Comparison of ENCODE assay signal across 8 mouse cellular contexts in the genomic region with DNA sequence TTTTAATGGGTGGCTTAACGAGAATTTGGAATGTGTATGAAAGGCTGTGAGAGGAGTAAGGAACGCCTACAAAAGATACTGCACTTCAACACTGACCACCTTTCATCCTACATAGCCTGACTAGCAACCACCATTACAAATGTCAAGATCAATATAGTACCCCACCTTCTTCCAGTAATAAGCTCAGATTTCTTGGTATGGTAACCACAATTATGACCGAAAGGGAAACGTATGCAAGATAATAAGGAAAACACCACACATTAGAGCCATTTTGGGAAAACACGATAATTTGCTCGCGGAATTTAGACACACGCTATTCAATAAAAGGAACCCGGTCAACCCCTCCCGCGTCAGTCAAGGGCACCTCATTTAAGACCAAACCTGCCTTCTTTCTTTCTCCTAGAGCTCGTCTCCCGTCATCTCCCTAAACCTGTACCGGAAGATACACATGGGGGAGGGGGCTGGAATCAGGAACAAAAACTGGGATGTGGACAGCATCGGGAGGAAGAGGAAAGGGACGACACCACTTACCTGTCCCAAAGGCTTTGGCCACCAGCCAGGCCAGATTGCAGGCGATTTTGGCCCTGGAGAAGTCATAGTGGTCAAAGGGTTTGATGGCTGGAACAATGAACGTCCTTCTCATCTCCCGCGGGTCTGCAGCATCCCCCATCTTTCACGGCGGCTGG. TPM values are rescaled to one million over a fixed set of nuclear protein-coding genes. Genes with fewer than 3 reads are reported as not detected.
A peak's percentile ranks its signal among the peaks of the same experiment; 100 is the strongest.
DNase-seq lines count a peak whose midpoint lies in the region; ATAC-seq and TF ChIP-seq lines count a peak whose summit lies in the region.

No protein-coding gene starts in this region.

- peaks cover 53% of the 10 kb centered on the region for H3K79me3 ChIP-seq in C2C12 (ENCODE audit: low read depth)

- peak overlapping the region; percentile 83 for H3K4me3 ChIP-seq in C2C12 (ENCODE audit: insufficient read depth, poor library complexity, severe bottlenecking)
- peak overlapping the region; percentile 95 for H3K4me3 ChIP-seq in heart, embryonic 13.5 days
- H3K4me3 ChIP-seq in limb, embryonic 11.5 days (ENCODE audit: low read depth, low read length) = peak overlapping the region; percentile 83

- TF ChIP-seq CTCF in C2C12 (IDR thresholded peaks at IDR 0.05; ENCODE audit: control insufficient read depth, insufficient read depth, insufficient read length) = no peak

- no peaks in the 10 kb centered on the region for H3K27me3 ChIP-seq in C2C12 (ENCODE audit: control insufficient read depth, insufficient read depth, insufficient read length)
- H3K27me3 ChIP-seq in heart, embryonic 13.5 days (replicated peaks) = peaks cover 6% of the 10 kb centered on the region; the same call in 1 of the 2 replicates
- H3K27me3 ChIP-seq in limb, embryonic 11.5 days (ENCODE audit: control insufficient read depth, insufficient read depth, low read length) = no peaks in the 10 kb centered on the region

- DNase-seq in gastrocnemius, adult 18-20 months (ENCODE audit: low spot score) = peak; percentile 12
- DNase-seq in gastrocnemius, postnatal 25 days = no peak
- DNase-seq in cerebellum, adult 9-10 months = peak; percentile 78
- peak; percentile 65 for DNase-seq in limb, embryonic 11.5 days (ENCODE audit: low spot score)
- DNase-seq in naive thymus-derived CD4-positive, alpha-beta T cell, adult 2 months (ENCODE audit: low read depth) = peak; percentile 40
- no peak for DNase-seq in adrenal gland, postnatal 4 days (ENCODE audit: low spot score in 2 of 2)

- peaks cover 59% of the 10 kb centered on the region for H3K79me2 ChIP-seq in C2C12 (ENCODE audit: control insufficient read depth, insufficient read depth)

- H3K9me3 ChIP-seq in heart, embryonic 13.5 days = no peaks in the 10 kb centered on the region
- no peaks in the 10 kb centered on the region for H3K9me3 ChIP-seq in limb, embryonic 11.5 days (ENCODE audit: control insufficient read depth, low read length)

- 1% methylated on average over 22 of the region's 22 CpGs for WGBS in heart, embryonic 13.5 days
- WGBS in limb, embryonic 11.5 days = 1% methylated on average over 22 of the region's 22 CpGs

- H3K4me1 ChIP-seq in heart, embryonic 13.5 days = peaks cover 32% of the 10 kb centered on the region
- H3K4me1 ChIP-seq in limb, embryonic 11.5 days (ENCODE audit: control insufficient read depth, insufficient read depth, low read length) = peaks cover 3% of the 10 kb centered on the region; the same call in 1 of the 2 replicates

- ATAC-seq in heart, embryonic 13.5 days (ENCODE audit: extremely low read depth, insufficient number of reproducible peaks, low FRiP score, low TSS enrichment) = no peak
- no peak for ATAC-seq in limb, embryonic 11.5 days (ENCODE audit: insufficient number of reproducible peaks, low FRiP score, low TSS enrichment, low read depth)

- H3ac ChIP-seq in C2C12 (ENCODE audit: control insufficient read depth, insufficient read length, low read depth) = peak overlapping the region; percentile 80

- peak overlapping the region; percentile 90 for H3K4me2 ChIP-seq in heart, embryonic 13.5 days
- peak overlapping the region; percentile 76 for H3K4me2 ChIP-seq in limb, embryonic 11.5 days (ENCODE audit: low read depth, severe bottlenecking)

- peak overlapping the region; percentile 95 for H3K9ac ChIP-seq in heart, embryonic 13.5 days
- H3K9ac ChIP-seq in limb, embryonic 11.5 days (ENCODE audit: low read length) = peak overlapping the region; percentile 96

- H3K36me3 ChIP-seq in C2C12 (ENCODE audit: control insufficient read depth, insufficient read depth) = peaks cover 4% of the 10 kb centered on the region
- 0 out of 2 replicates have a peak, but pooled peaks cover 4% of the 10 kb centered on the region for H3K36me3 ChIP-seq in heart, embryonic 13.5 days
- H3K36me3 ChIP-seq in limb, embryonic 11.5 days (ENCODE audit: control insufficient read depth, insufficient read depth, low read length) = no peaks in the 10 kb centered on the region

- peak overlapping the region; percentile 98 for H3K27ac ChIP-seq in heart, embryonic 13.5 days (replicated peaks)
- no peak overlapping the region for H3K27ac ChIP-seq in limb, embryonic 11.5 days (replicated peaks; ENCODE audit: low read depth, low read length)

TF ChIP-seq in C2C12, 6 proteins besides CTCF, POLR2A, EP300 and RAD21:
- TF ChIP-seq FOSL1 (IDR thresholded peaks at IDR 0.05; ENCODE audit: insufficient read depth, low read length, poor library complexity, severe bottlenecking) (no peak), CEBPB (IDR thresholded peaks at IDR 0.05; ENCODE audit: low read depth) (no peak), MYOD1 (IDR thresholded peaks at IDR 0.05; ENCODE audit: control insufficient read depth, insufficient read length, low read depth) (no peak), MYOG (IDR thresholded peaks at IDR 0.05; ENCODE audit: control insufficient read depth, extremely low read depth, insufficient read length) (no peak), MAX (IDR thresholded peaks at IDR 0.05) (no peak), USF1 (IDR thresholded peaks at IDR 0.05; ENCODE audit: low read depth) (no peak)

RNA-seq across cellular contexts. Expression of gene Camsap2, which starts 1.0 kb away (rescaled TPM):
- 10 to 100 TPM in 1 of 2 experiments, 1 to 10 TPM in 1; 9.0 to 10.0 TPM for total RNA-seq in gastrocnemius, adult 18-20 months (2021)
- 10 to 100 TPM; 10.9 to 11.5 TPM for total RNA-seq in gastrocnemius, postnatal 25 days (2021)
- polyA plus RNA-seq in C2C12 (2012; fragmentation: generic; extraction: Trizol) = 7.4 TPM
- polyA plus RNA-seq in heart, embryonic 13.5 days (2015; fragmentation: Nextera tagmentation; extraction: Ambion mirVana) = 5.9 and 6.1 TPM in 2 replicates
- polyA plus RNA-seq in limb, embryonic 11.5 days (2014; fragmentation: Nextera tagmentation; extraction: Ambion mirVana) = 20.1 and 20.6 TPM in 2 replicates
- total RNA-seq in adrenal gland, postnatal 4 days (2021) = 10 to 100 TPM; 49.6 to 52.4 TPM

Comparison
In these comparisons a context has a peak if more than half of its experiments do, and no peak if none do; other contexts are left out.
1. DNase-seq: peak in gastrocnemius, adult 18-20 months (single experiment), cerebellum, adult 9-10 months (single experiment), limb, embryonic 11.5 days (single experiment) and naive thymus-derived CD4-positive, alpha-beta T cell, adult 2 months (single experiment); none in gastrocnemius, postnatal 25 days (single experiment) and adrenal gland, postnatal 4 days (0 of 2).
2. RNA of gene Camsap2, which starts 1.0 kb away (total RNA-seq): 49.6 to 52.4 TPM in adrenal gland, postnatal 4 days; 10.9 to 11.5 TPM in gastrocnemius, postnatal 25 days and 9.0 to 10.0 TPM in gastrocnemius, adult 18-20 months; every median in the first group is over 4 times any median in the second.
3. Peak in every context shown above with its lines, with median percentiles within 50 percentile points of each other: H3K4me3 ChIP-seq.